Mouse (Mus musculus) gastrocnemius, postnatal 4 days (tissue): Measurements from ENCODE around the gene Clcn1. TPM values are rescaled to one million over a fixed set of nuclear protein-coding genes. Genes with fewer than 3 reads are reported as not detected.

Experiments
- DNase-seq, 2 experiments: peaks; one replicate each; pipeline ENCODE4 v3.0.0; 2021 to 2022; ENCODE audit warnings: low spot score in 2 of 2, mixed read lengths in 2 of 2
- long read RNA-seq, 2 experiments: library from polyadenylated mRNA; stranded (forward); transcript quantifications; one replicate each; pipeline ENCODE4 v2.0.0; 2021
- total RNA-seq, 2 experiments: library from RNA; stranded (reverse); gene quantifications; 2 replicates each; pipeline ENCODE4 v1.2.3; 2021

Clcn1 gene
- total RNA-seq, result 10 to 100 TPM; 33.8 to 41.2 TPM
- long read RNA-seq, experiment 1, partial matches to known transcripts, result 1 of 10 reads
- long read RNA-seq, experiment 1, other reads (novel, unspliced or antisense), result 4 of 10 reads
- long read RNA-seq, experiment 2, transcript Clcn1-201 (23 exons, 3,545 nt), result major isoform, 5 of 11 reads
- long read RNA-seq, experiment 2, partial matches to known transcripts, result 1 of 11 reads
- long read RNA-seq, experiment 2, other reads (novel, unspliced or antisense), result 3 of 11 reads

- DNase-seq, result no peak
Measured at GRCm38 (mm10) chr6:42286448-42286847, at the start of gene Clcn1. TSS of gene Clcn1 (plus strand) at chr6:42286685.

GRCm38 (mm10) chr6:42237276-42237805 lies 49.1 kb upstream of the Clcn1 start:
- DNase-seq, result no peak

- DNase-seq, result no peak
Measured at GRCm38 (mm10) chr6:42241311-42242045, 45.0 kb upstream of the Clcn1 start.

- peak; percentile 32 to 65 for DNase-seq
Measured at GRCm38 (mm10) chr6:42245711-42246353, 40.7 kb upstream of the Clcn1 start, which contains the start of gene Gstk1. TSS of gene Gstk1 (plus strand) at chr6:42245935.

- DNase-seq, result no peak
Measured at GRCm38 (mm10) chr6:42247173-42247572, 39.3 kb upstream of the Clcn1 start.

GRCm38 (mm10) chr6:42247981-42248380 lies 38.5 kb upstream of the Clcn1 start:
- no peak for DNase-seq

GRCm38 (mm10) chr6:42251791-42252190 lies 34.7 kb upstream of the Clcn1 start:
- DNase-seq, result no peak

GRCm38 (mm10) chr6:42253103-42253502 lies 33.4 kb upstream of the Clcn1 start:
- no peak for DNase-seq

GRCm38 (mm10) chr6:42257303-42257863 lies 29.1 kb upstream of the Clcn1 start:
- DNase-seq, result peak in 1 of 2 experiments; percentile 18

GRCm38 (mm10) chr6:42260430-42260829 lies 26.1 kb upstream of the Clcn1 start:
- DNase-seq, result no peak

- no peak for DNase-seq
Measured at GRCm38 (mm10) chr6:42261524-42262170, 24.8 kb upstream of the Clcn1 start, which contains the start of gene Tmem139. TSS of gene Tmem139 (plus strand) at chr6:42261970.

GRCm38 (mm10) chr6:42264626-42265312 lies 21.7 kb upstream of the Clcn1 start, which contains the start of gene Casp2:
TSS of gene Casp2 (plus strand) at chr6:42264985.
- DNase-seq, result peak; percentile 94 to 99

GRCm38 (mm10) chr6:42265391-42266330 lies 20.8 kb upstream of the Clcn1 start:
- DNase-seq, result no peak

- DNase-seq, result no peak
Measured at GRCm38 (mm10) chr6:42270817-42271216, 15.7 kb upstream of the Clcn1 start.

- DNase-seq, result no peak
Measured at GRCm38 (mm10) chr6:42276151-42276550, 10.3 kb upstream of the Clcn1 start.

- no peak for DNase-seq
Measured at GRCm38 (mm10) chr6:42282865-42283528, 3.5 kb upstream of the Clcn1 start.

- DNase-seq, result no peak
Measured at GRCm38 (mm10) chr6:42287562-42287961, 1.1 kb downstream of the Clcn1 start.

- DNase-seq, result no peak
Measured at GRCm38 (mm10) chr6:42293327-42293726, 6.8 kb downstream of the Clcn1 start.
